Mouse (Mus musculus) myocyte (in vitro differentiated cells): Measurements from ENCODE around the gene Klre1.

Experiments used
- CEBPB ChIP-seq: IDR thresholded peaks from 2 replicates; pipeline ENCODE4 v1.6.1; 2011; ENCODE audit warnings: mild to moderate bottlenecking, moderate library complexity; ENCODE audit not compliant: poor library complexity, insufficient read depth, severe bottlenecking
- MAX ChIP-seq: IDR thresholded peaks from one replicate; pipeline ENCODE4 v1.6.1; 2011; ENCODE audit warnings: low read depth, mild to moderate bottlenecking, control low read depth
- MYOD1 ChIP-seq, 3 experiments: IDR thresholded peaks; one replicate each; pipeline ENCODE4 v1.6.1; 2011; ENCODE audit warnings: control low read depth in 2 of 3, low read depth in 2 of 3, mild to moderate bottlenecking in 2 of 3, moderate library complexity in 1 of 3; ENCODE audit not compliant: insufficient read length in 2 of 3, control insufficient read depth in 1 of 3
- POLR2A ChIP-seq: IDR thresholded peaks from one replicate; pipeline ENCODE4 v1.6.1; 2011; ENCODE audit warnings: low read depth, mild to moderate bottlenecking, control low read depth, moderate library complexity; ENCODE audit not compliant: insufficient read length
- POLR2AphosphoS2 ChIP-seq: IDR thresholded peaks from one replicate; pipeline ENCODE4 v1.6.1; 2011; ENCODE audit warnings: low read depth, control low read depth; ENCODE audit not compliant: insufficient read length
- SRF ChIP-seq: IDR thresholded peaks from one replicate; pipeline ENCODE4 v1.6.1; 2011; ENCODE audit warnings: low read depth; ENCODE audit not compliant: control insufficient read depth, insufficient read length
- TCF12 ChIP-seq: IDR thresholded peaks from one replicate; pipeline ENCODE4 v1.6.1; 2011; ENCODE audit warnings: mild to moderate bottlenecking, control low read depth; ENCODE audit not compliant: poor library complexity, insufficient read depth, severe bottlenecking

GRCm38 (mm10) chr6:129583014-129583413 lies 5.3 kb downstream of the Klre1 start:
- TF ChIP-seq TCF12 (no peak), POLR2A (no peak), SRF (no peak), POLR2AphosphoS2 (no peak), CEBPB (no peak), MYOD1 (IDR thresholded peaks at IDR 0.05; ENCODE audit: control insufficient read depth in 1 of 3, insufficient read length in 2 of 3, low read depth in 2 of 3) (no peak), MAX (no peak)
